Mouse (Mus musculus) small intestine, adult 2 months (tissue): Measurements from ENCODE around the gene Wdr62. TPM values are rescaled to one million over a fixed set of nuclear protein-coding genes. Genes with fewer than 3 reads are reported as not detected.
"Not testable (repeated sequence)": the region's sequence is repeated elsewhere in the genome, so short reads cannot be mapped to it uniquely, and the experiment has no call there.

ENCODE experiments used
- H3K27ac ChIP-seq: fragments of 200-500 bp; 2 replicates; pipeline ENCODE4 v1.5.1; 2012; ENCODE audit warnings: low read depth, low read length, control low read depth, inconsistent platforms; ENCODE audit not compliant: insufficient read depth
- H3K27me3 ChIP-seq: fragments of 200-500 bp; 2 replicates; pipeline ENCODE4 v1.6.1; 2012; ENCODE audit warnings: mild to moderate bottlenecking, moderate library complexity, low read length, inconsistent platforms; ENCODE audit not compliant: control insufficient read depth, insufficient read depth
- H3K36me3 ChIP-seq: fragments of 200-500 bp; 2 replicates; pipeline ENCODE4 v1.6.1; 2012; ENCODE audit warnings: mild to moderate bottlenecking, low read length, control low read depth, inconsistent platforms; ENCODE audit not compliant: control insufficient read depth, insufficient read depth
- H3K4me1 ChIP-seq: fragments of 200-500 bp; 2 replicates; pipeline ENCODE4 v1.6.1; 2012; ENCODE audit warnings: low read length, inconsistent platforms, mixed read lengths; ENCODE audit not compliant: control insufficient read depth, insufficient read depth, insufficient read length
- H3K4me3 ChIP-seq: fragments of 200-500 bp; 2 replicates; pipeline ENCODE4 v1.5.1; 2012; ENCODE audit warnings: low read depth, mild to moderate bottlenecking, control low read depth, inconsistent platforms, low read length, moderate library complexity
- CTCF ChIP-seq: fragments of 200-500 bp; IDR thresholded peaks from 2 replicates; pipeline ENCODE4 v1.5.1; 2012; ENCODE audit warnings: low read depth, mild to moderate bottlenecking, control low read depth, inconsistent platforms, low read length, moderate library complexity, mixed read lengths; ENCODE audit not compliant: insufficient replicate concordance, insufficient read length; ENCODE audit errors: extremely low read depth
- POLR2A ChIP-seq: fragments of 200-500 bp; IDR thresholded peaks from 2 replicates; pipeline ENCODE4 v1.6.1; 2012; ENCODE audit warnings: low read depth, mild to moderate bottlenecking, control low read depth, inconsistent platforms, low read length, moderate library complexity
- WGBS: fragments of 180-500 bp; shearing (Covaris S2); methylation state at CpG from one replicate; pipeline ENCODE4 v1.1.7; 2018; 5-methylcytosine and 5-hydroxymethylcytosine counted together
- polyA plus RNA-seq: library from polyadenylated mRNA; depleted of rRNA; stranded (reverse); fragments of >200 nt; gene quantifications from 2 replicates; pipeline ENCODE4 v1.2.3, GENCODE M21; 2012

The Wdr62 gene
- polyA plus RNA-seq, 1 experiment, result 15.9 TPM

GRCm38 (mm10) chr7:30251956-30252954, 28.0 kb downstream of the Wdr62 start:
- no peak for TF ChIP-seq POLR2A
- no peak for TF ChIP-seq CTCF
- Histone ChIP-seq H3K4me3 (no peak overlapping the region), H3K36me3 (no peaks in the 10 kb centered on the region), H3K4me1 (no peaks in the 10 kb centered on the region), H3K27me3 (no peaks in the 10 kb centered on the region), H3K27ac (no peak overlapping the region)
- 61% methylated on average over 12 of the region's 12 CpGs for WGBS

- H3K4me1 ChIP-seq, H3K36me3 ChIP-seq, H3K4me3 ChIP-seq, H3K27me3 ChIP-seq, H3K27ac ChIP-seq: not testable (repeated sequence)
- 82% methylated on average over 3 of the region's 3 CpGs for WGBS
Observed at GRCm38 (mm10) chr7:30237374-30237773, 42.8 kb downstream of the Wdr62 start.

- peaks cover 7% of the 10 kb centered on the region for H3K4me1 ChIP-seq
- no peaks in the 10 kb centered on the region for H3K27me3 ChIP-seq
- TF ChIP-seq POLR2A (no peak), CTCF (no peak)
- 83% methylated on average over 4 of the region's 4 CpGs for WGBS
- H3K27ac ChIP-seq, result no peak within 1 kb of the TSS
- H3K4me3 ChIP-seq, result no peak within 1 kb of the TSS
- 0 out of 2 replicates have a peak, but pooled peaks cover 1% of the 10 kb centered on the region for H3K36me3 ChIP-seq
Observed at GRCm38 (mm10) chr7:30235625-30236024, 44.6 kb downstream of the Wdr62 start, which contains the start of gene Ovol3. Gene Ovol3 (minus strand): TSS chr7:30235725.

- no peak overlapping the region for H3K27ac ChIP-seq
- no peaks in the 10 kb centered on the region for H3K27me3 ChIP-seq
- no peak for TF ChIP-seq POLR2A
- TF ChIP-seq CTCF, result no peak
- H3K36me3 ChIP-seq, result 0 out of 2 replicates have a peak, but pooled peaks cover 1% of the 10 kb centered on the region
- peaks cover 7% of the 10 kb centered on the region for H3K4me1 ChIP-seq
- 86% methylated on average over 8 of the region's 8 CpGs for WGBS
- H3K4me3 ChIP-seq, result no peak overlapping the region
Observed at GRCm38 (mm10) chr7:30235091-30235490, 45.1 kb downstream of the Wdr62 start.

- TF ChIP-seq CTCF (no peak), POLR2A (no peak)
- 92% methylated on average over 15 of the region's 15 CpGs for WGBS
- H3K27me3 ChIP-seq, result no peaks in the 10 kb centered on the region
- H3K4me3 ChIP-seq, result no peak overlapping the region
- peaks cover 7% of the 10 kb centered on the region for H3K4me1 ChIP-seq
- H3K36me3 ChIP-seq, result 0 out of 2 replicates have a peak, but pooled peaks cover 1% of the 10 kb centered on the region
- no peak overlapping the region for H3K27ac ChIP-seq
Observed at GRCm38 (mm10) chr7:30234276-30234858, 45.9 kb downstream of the Wdr62 start.

- TF ChIP-seq POLR2A (no peak), CTCF (no peak)
- Histone ChIP-seq H3K36me3 (0 out of 2 replicates have a peak, but pooled peaks cover 1% of the 10 kb centered on the region), H3K4me1 (peaks cover 7% of the 10 kb centered on the region), H3K27ac (no peak overlapping the region), H3K4me3 (no peak overlapping the region), H3K27me3 (no peaks in the 10 kb centered on the region)
- WGBS, result 75% methylated on average over 20 of the region's 20 CpGs
Observed at GRCm38 (mm10) chr7:30233387-30233786, 46.8 kb downstream of the Wdr62 start.

- Histone ChIP-seq H3K27me3 (no peaks in the 10 kb centered on the region), H3K27ac (peak overlapping the region; percentile 75), H3K4me3 (peak overlapping the region; percentile 89), H3K36me3 (peaks cover 4% of the 10 kb centered on the region), H3K4me1 (peaks cover 7% of the 10 kb centered on the region)
- WGBS, result 3% methylated on average over 24 of the region's 24 CpGs
- TF ChIP-seq CTCF, result peak; percentile 66; the same call in 1 of the 2 replicates
- no peak for TF ChIP-seq POLR2A
Observed at GRCm38 (mm10) chr7:30232631-30233148, 47.5 kb downstream of the Wdr62 start.
